Mouse (Mus musculus): ENCODE results near the gene Zfp706.

DNA sequence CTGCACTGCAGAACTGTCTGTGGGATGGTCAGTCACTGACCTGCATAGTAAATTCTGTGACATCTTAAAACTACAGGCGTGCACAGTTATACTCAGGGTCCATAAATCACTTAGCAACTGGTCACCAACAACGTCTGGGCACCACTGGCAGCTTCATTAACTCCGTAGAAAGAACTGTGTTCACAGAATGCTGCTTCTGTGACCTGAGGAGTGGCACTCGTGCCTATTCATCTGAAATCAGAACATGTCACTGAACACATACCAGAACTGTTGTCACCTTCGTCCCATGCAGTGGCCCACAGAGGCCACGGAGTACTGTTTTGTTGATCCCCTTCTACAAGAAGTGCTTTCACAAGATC is 22.0 kb downstream of the Zfp706 start:
- TF ChIP-seq GATA1 (IDR thresholded peaks at IDR 0.05; ENCODE audit: low read depth, low read length) (no peak), CHD2 (IDR thresholded peaks at IDR 0.05; ENCODE audit: low read length) (no peak)

All from MEL (cell line).